Mouse (Mus musculus) adrenal gland, postnatal 25 days (tissue): Measurements from ENCODE around the gene Dok1. TPM values are rescaled to one million over a fixed set of nuclear protein-coding genes. Genes with fewer than 3 reads are reported as not detected.

Experiments
- microRNA-seq, 2 experiments: library from miRNA; unstranded; fragments of <30 nt; microRNA quantifications; one replicate each; pipeline ENCODE4 v1.2.0; 2021
- total RNA-seq: library from RNA; stranded (reverse); gene quantifications from 2 replicates; pipeline ENCODE4 v1.2.3, GENCODE M21; 2021

Gene Dok1
- total RNA-seq, 1 experiment from 2014 or later: 15.9 TPM

Small RNA genes lying within 50 kb of the gene (microRNA-seq; reads per million reads assigned to microRNA genes)
- 0 to 0.34 reads per million in 2 experiments for gene Mir7040

Other genes starting within 250 kb of the Dok1 start
- 1.00 and 1.4 TPM in 2 replicates for gene Sema4f, start 93.7 kb downstream of the Dok1 start, total RNA-seq
- not detected in 2 replicates for gene M1ap, start 86.6 kb downstream of the Dok1 start, total RNA-seq
- 2.3 and 2.5 TPM in 2 replicates for gene Loxl3, start 702 bp upstream of the Dok1 start, total RNA-seq
- gene Aup1, start 21.1 kb upstream of the Dok1 start, total RNA-seq: 214 TPM in 2 replicates
- 59.1 and 70.1 TPM in 2 replicates for gene Htra2, start 21.8 kb upstream of the Dok1 start, total RNA-seq
- 4.0 and 4.4 TPM in 2 replicates for gene Dqx1, start 24.4 kb upstream of the Dok1 start, total RNA-seq
- gene Tlx2, start 36.8 kb upstream of the Dok1 start, total RNA-seq: 14.0 and 14.2 TPM in 2 replicates
- 61.8 and 64.2 TPM in 2 replicates for gene Pcgf1, start 44.4 kb upstream of the Dok1 start, total RNA-seq
- 11.6 and 22.8 TPM in 2 replicates for gene Lbx2, start 52.9 kb upstream of the Dok1 start, total RNA-seq
- gene Ccdc142, start 68.1 kb upstream of the Dok1 start, total RNA-seq: 10.3 and 10.4 TPM in 2 replicates
- 10.6 and 12.1 TPM in 2 replicates for gene Gm42688, start 68.1 kb upstream of the Dok1 start, total RNA-seq
- 92.9 and 112 TPM in 2 replicates for gene Mrpl53, start 75.6 kb upstream of the Dok1 start, total RNA-seq
- gene Mogs, start 82.0 kb upstream of the Dok1 start, total RNA-seq: 76.1 and 82.2 TPM in 2 replicates
- gene Wbp1, start 88.1 kb upstream of the Dok1 start, total RNA-seq: 92.3 and 118 TPM in 2 replicates
- 24.3 and 31.3 TPM in 2 replicates for gene Ino80b, start 92.0 kb upstream of the Dok1 start, total RNA-seq
- gene Rtkn, start 102.0 kb upstream of the Dok1 start, total RNA-seq: 17.6 and 22.6 TPM in 2 replicates
- 1.2 and 5.1 TPM in 2 replicates for gene Wdr54, start 122.9 kb upstream of the Dok1 start, total RNA-seq
- 0.61 and 1.2 TPM in 2 replicates for gene 1700003E16Rik, start 122.9 kb upstream of the Dok1 start, total RNA-seq
- gene Dctn1, start 132.4 kb upstream of the Dok1 start, total RNA-seq: 138 and 172 TPM in 2 replicates
- 0.12 TPM in 1 of 2 replicates, not detected in the other for gene Slc4a5, start 186.4 kb upstream of the Dok1 start, total RNA-seq